Mouse (Mus musculus) megakaryocyte, embryonic 14.5 days (primary cell): ENCODE measurements around the gene Fgfr2.

Source experiments
- FLI1 ChIP-seq: IDR thresholded peaks from 2 replicates; pipeline ENCODE4 v1.6.1; 2012; ENCODE audit warnings: low read length, inconsistent platforms, mixed read lengths
- GATA1 ChIP-seq: IDR thresholded peaks from 3 replicates; pipeline ENCODE4 v1.6.1; 2012; ENCODE audit warnings: mixed read lengths, low read length, inconsistent platforms, borderline replicate concordance

GRCm38 (mm10) chr7:132767999-132768370, 355.2 kb downstream of the Fgfr2 start:
- TF ChIP-seq FLI1 (no peak), GATA1 (no peak)
